Mouse (Mus musculus) liver, embryonic 11.5 days (tissue): ENCODE measurements around the gene Wdr43. TPM values are rescaled to one million over a fixed set of nuclear protein-coding genes. Genes with fewer than 3 reads are reported as not detected.

Experiments used
- ATAC-seq: fragments of 200-750 bp; cut with Nextera tagmentation; replicated peaks from 2 replicates; pipeline ENCODE4 v1.8.0; 2017; ENCODE audit warnings: moderate number of reproducible peaks, mild to moderate bottlenecking, moderate TSS enrichment, moderate library complexity; ENCODE audit not compliant: low FRiP score
- DNase-seq: peaks from one replicate; pipeline ENCODE4 v3.0.0-alpha.2; 2017; ENCODE audit warnings: low spot score
- H3K27ac ChIP-seq: fragments of 300-500 bp; sonication (generic); 2 replicates; pipeline ENCODE4 v1.5.1; 2014; ENCODE audit warnings: mild to moderate bottlenecking, low read depth, low read length, control low read depth
- H3K27me3 ChIP-seq: fragments of 300-500 bp; sonication (generic); replicated peaks from 2 replicates; pipeline ENCODE4 v1.6.1; 2014; ENCODE audit warnings: low read length, mixed read lengths; ENCODE audit not compliant: control insufficient read depth, insufficient read depth
- H3K36me3 ChIP-seq: fragments of 300-500 bp; sonication (generic); 2 replicates; pipeline ENCODE4 v1.6.1; 2014; ENCODE audit warnings: mild to moderate bottlenecking, low read length, moderate library complexity, mixed read lengths; ENCODE audit not compliant: control insufficient read depth, insufficient read depth
- H3K4me1 ChIP-seq: fragments of 300-500 bp; sonication (generic); replicated peaks from 2 replicates; pipeline ENCODE4 v1.6.1; 2014; ENCODE audit warnings: low read length, mixed read lengths; ENCODE audit not compliant: control insufficient read depth, insufficient read depth
- H3K4me2 ChIP-seq: fragments of 300-500 bp; sonication (generic); 2 replicates; pipeline ENCODE4 v1.6.1; 2014; ENCODE audit warnings: mild to moderate bottlenecking, control low read depth, moderate library complexity
- H3K4me3 ChIP-seq: fragments of 300-500 bp; sonication (generic); 2 replicates; pipeline ENCODE4 v1.5.1; 2014; ENCODE audit warnings: low read depth, low read length, control low read depth
- H3K9ac ChIP-seq: fragments of 300-500 bp; sonication (generic); 2 replicates; pipeline ENCODE4 v1.6.1; 2014; ENCODE audit warnings: low read depth, low read length, control low read depth
- H3K9me3 ChIP-seq: fragments of 300-500 bp; sonication (generic); 2 replicates; pipeline ENCODE4 v1.6.1; 2016; ENCODE audit warnings: low read length, inconsistent platforms, mixed read lengths; ENCODE audit not compliant: control insufficient read depth
- WGBS: fragments of 180-500 bp; shearing (Covaris S2); extraction: QIAGEN DNeasy Blood & Tissue Kit; methylation state at CpG from one replicate; pipeline ENCODE4 v1.1.7; 2014; 5-methylcytosine and 5-hydroxymethylcytosine counted together
- polyA plus RNA-seq: library from polyadenylated mRNA; unstranded; fragments of >200 nt; fragmentation: Nextera tagmentation; extraction: Ambion mirVana; gene quantifications from 2 replicates; pipeline ENCODE4 v1.2.1, GENCODE M21; 2014

Wdr43 gene
- polyA plus RNA-seq, 1 experiment from 2014 or later: 140 TPM

DNA sequence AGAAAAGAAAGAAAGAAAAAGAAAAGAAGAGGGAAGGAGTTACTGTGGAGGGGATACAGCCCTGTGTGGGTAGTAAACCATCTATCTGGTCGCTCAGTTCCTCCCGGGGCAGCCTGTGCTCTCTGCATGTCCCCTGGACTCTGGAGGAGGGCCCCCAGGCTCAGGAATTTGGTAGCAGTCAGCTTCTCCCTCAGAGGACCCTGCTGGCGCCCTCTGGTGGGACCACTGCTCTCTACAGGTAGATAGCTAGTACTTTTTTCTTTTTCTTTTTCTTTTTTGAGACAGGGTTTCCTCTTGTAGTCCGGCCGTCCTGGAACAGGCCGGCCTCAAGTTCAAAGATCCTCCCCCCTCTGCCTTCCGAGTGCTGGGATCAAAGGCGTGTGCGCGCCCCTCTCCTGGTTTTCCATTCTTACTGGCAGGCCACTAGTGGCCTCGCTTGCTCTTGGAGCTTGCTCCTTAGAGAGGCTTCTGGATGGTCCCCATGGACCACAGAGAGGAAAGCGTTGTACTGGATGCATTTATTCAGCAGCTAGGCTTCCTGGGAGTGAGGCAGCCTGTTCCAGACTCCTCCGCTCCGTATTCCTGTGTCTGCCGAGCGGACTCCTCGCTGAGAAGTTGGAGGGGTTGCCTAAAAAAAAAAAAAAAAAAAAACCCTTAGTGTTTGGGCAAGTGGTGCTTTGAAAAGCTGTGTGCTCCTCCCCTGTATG is 56.3 kb downstream of the Wdr43 start:
- DNase-seq (no peak), ATAC-seq (no peak)
- no peaks in the 10 kb centered on the region for H3K36me3 ChIP-seq
- H3K4me2 ChIP-seq: no peak overlapping the region
- no peaks in the 10 kb centered on the region for H3K4me1 ChIP-seq
- no peak overlapping the region for H3K9ac ChIP-seq
- H3K4me3 ChIP-seq: no peak overlapping the region
- no peaks in the 10 kb centered on the region for H3K27me3 ChIP-seq
- H3K27ac ChIP-seq: no peak overlapping the region
- 51% methylated on average over 17 of the region's 17 CpGs for WGBS
- H3K9me3 ChIP-seq: no peaks in the 10 kb centered on the region

DNA sequence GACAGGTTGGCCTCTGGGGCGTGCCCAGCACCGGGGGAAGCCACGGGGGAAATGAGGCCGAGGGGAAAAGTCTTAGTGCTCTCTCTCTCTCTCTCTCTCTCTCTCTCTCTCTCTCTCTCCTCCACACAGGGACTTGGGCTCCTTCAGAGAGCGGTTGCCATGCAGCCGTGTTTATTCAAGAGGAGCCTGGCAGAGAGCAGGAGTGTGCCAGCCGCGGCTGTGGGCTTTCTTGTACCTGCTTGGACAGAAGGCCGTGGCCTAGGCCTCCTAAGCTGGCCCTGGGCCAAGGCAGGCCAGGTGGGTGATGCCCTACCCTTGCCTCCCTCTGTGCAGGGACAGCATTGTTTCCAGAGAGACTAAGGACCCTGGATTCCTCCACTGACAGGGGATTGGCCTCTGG is 57.4 kb downstream of the Wdr43 start, which contains the start of gene Togaram2:
Togaram2 (plus strand) TSS at position 170 of the 400 bp plus-strand sequence.
- Histone ChIP-seq H3K9ac (no peak within 1 kb of the TSS), H3K4me2 (no peak within 1 kb of the TSS), H3K27me3 (no peaks in the 10 kb centered on the region), H3K36me3 (no peaks in the 10 kb centered on the region), H3K4me1 (no peaks in the 10 kb centered on the region), H3K4me3 (no peak within 1 kb of the TSS), H3K27ac (no peak within 1 kb of the TSS), H3K9me3 (no peaks in the 10 kb centered on the region)
- no peak for ATAC-seq
- no peak for DNase-seq
- 67% methylated on average over 9 of the region's 9 CpGs for WGBS

DNA sequence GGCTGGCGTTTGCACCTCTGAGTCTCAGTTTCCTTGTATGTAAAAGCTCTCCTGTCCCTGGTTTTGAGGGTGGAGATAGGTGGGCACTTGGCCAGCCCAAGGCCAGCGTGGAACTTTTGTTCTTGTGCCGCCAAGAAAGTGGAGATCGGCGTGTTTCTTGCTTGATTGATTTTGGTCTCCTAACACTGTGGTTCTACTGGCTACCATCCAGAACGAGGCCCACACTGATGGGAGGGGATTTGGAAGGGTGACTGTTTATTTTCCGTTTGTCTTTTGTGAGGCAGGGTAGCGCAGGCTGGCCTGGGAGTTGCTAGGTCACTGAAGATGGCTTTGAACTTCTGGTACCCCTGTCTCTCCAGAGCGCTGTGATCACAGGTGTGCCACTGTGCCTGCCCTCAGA is 58.2 kb downstream of the Wdr43 start:
- Histone ChIP-seq H3K27me3 (no peaks in the 10 kb centered on the region), H3K27ac (no peak overlapping the region), H3K9me3 (no peaks in the 10 kb centered on the region), H3K4me2 (no peak overlapping the region), H3K36me3 (no peaks in the 10 kb centered on the region), H3K4me1 (no peaks in the 10 kb centered on the region), H3K4me3 (no peak overlapping the region), H3K9ac (no peak overlapping the region)
- DNase-seq (no peak), ATAC-seq (no peak)
- WGBS: 71% methylated on average over 9 of the region's 9 CpGs

DNA sequence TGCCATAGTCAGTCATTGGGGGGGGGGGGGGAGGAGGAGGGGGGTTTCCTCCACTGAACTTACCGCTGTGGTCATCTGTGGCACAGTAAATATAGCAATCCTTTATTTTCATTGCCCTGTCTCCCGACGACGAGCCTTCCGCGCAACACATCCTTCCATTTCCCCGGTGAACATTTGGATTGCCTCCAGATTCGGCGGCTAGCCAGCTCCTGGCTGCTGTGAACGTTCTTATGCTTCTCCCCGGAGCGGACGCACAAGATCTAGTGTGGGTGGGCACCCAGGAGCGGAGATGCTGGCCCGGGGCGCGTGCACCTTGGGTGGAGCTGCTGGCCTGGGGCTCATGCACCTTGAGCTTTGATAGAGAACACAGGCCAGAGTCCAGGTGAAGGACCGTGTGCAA is 59.2 kb downstream of the Wdr43 start:
- no peak for ATAC-seq
- Histone ChIP-seq H3K9me3 (no peaks in the 10 kb centered on the region), H3K36me3 (no peaks in the 10 kb centered on the region), H3K4me1 (no peaks in the 10 kb centered on the region), H3K27me3 (no peaks in the 10 kb centered on the region), H3K4me2 (no peak overlapping the region), H3K9ac (no peak overlapping the region), H3K27ac (no peak overlapping the region), H3K4me3 (no peak overlapping the region)
- DNase-seq: no peak
- 85% methylated on average over 18 of the region's 18 CpGs for whole genome bisulfite sequencing

DNA sequence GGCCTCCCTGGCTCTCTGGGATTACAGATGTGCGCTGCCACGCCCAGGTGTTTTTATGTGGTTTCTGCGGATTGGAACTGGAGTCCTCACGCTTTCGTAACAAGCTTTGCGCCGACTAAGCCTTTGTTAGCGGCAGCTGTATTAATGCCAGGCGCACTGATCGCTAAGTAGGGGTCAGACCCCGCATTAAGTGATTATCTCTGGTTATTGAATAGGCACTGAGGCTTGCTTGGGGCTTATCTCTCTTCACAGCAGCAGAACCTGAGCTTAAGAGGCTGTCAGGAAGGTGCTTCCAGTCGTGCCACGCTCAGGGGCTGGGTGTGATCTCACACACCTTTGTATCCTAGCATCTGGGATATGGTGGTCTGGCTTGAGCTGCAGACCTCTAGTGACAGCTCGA is 66.0 kb downstream of the Wdr43 start:
- ATAC-seq: no peak
- no peak overlapping the region for H3K9ac ChIP-seq
- DNase-seq: no peak
- no peak overlapping the region for H3K27ac ChIP-seq
- no peaks in the 10 kb centered on the region for H3K27me3 ChIP-seq
- WGBS: 72% methylated on average over 14 of the region's 14 CpGs
- no peaks in the 10 kb centered on the region for H3K9me3 ChIP-seq
- no peaks in the 10 kb centered on the region for H3K36me3 ChIP-seq
- H3K4me3 ChIP-seq: no peak overlapping the region
- H3K4me2 ChIP-seq: no peak overlapping the region
- H3K4me1 ChIP-seq: no peaks in the 10 kb centered on the region

DNA sequence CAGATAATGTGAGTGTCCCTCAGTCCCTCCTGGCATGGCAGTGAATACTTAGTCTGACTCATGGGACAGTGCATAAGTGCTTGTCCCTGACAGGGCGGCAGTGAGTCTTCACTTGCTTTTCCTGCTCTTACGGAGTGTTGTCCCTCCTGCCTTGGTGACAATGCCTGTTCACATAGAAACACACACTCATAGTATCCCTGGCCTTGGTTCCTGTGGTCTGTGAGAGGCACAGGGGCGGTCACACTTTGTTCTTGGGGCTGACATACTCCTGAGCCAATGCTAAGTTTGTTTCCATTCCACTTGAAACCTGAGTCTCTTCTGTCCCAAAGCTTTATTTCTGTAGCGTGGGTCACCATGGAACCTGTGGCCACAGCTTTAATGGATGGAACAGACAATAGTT is 66.7 kb downstream of the Wdr43 start:
- H3K36me3 ChIP-seq: no peaks in the 10 kb centered on the region
- H3K27me3 ChIP-seq: no peaks in the 10 kb centered on the region
- H3K27ac ChIP-seq: no peak overlapping the region
- ATAC-seq (no peak), DNase-seq (no peak)
- 82% methylated on average over 4 of the region's 4 CpGs for WGBS
- H3K4me1 ChIP-seq: no peaks in the 10 kb centered on the region
- H3K4me3 ChIP-seq: no peak overlapping the region
- H3K4me2 ChIP-seq: no peak overlapping the region
- no peaks in the 10 kb centered on the region for H3K9me3 ChIP-seq
- H3K9ac ChIP-seq: no peak overlapping the region

DNA sequence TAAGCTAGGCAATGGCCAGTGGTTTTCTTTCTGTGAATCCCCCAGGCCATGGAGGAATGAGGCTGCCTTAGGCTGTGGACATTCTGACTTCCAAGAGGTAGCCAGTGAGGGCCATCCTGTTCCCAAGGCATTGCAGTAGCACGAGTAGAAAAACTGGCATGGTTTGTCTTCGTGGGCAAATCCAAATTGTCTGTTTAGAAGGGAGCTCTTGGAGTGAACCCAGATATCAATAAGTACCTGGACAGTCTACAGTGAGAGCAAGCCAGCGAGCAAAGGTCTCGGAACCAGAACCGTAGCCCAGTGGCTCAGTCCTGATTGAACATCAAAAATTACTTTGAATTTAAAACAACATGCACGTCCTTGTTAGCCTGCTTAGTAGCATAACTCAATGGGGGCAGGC is 67.6 kb downstream of the Wdr43 start:
- Histone ChIP-seq H3K36me3 (no peaks in the 10 kb centered on the region), H3K27ac (no peak overlapping the region), H3K27me3 (no peaks in the 10 kb centered on the region), H3K9ac (no peak overlapping the region), H3K4me2 (no peak overlapping the region), H3K9me3 (no peaks in the 10 kb centered on the region), H3K4me3 (no peak overlapping the region), H3K4me1 (no peaks in the 10 kb centered on the region)
- ATAC-seq (no peak), DNase-seq (no peak)
- WGBS: 86% methylated on average over 6 of the region's 6 CpGs

DNA sequence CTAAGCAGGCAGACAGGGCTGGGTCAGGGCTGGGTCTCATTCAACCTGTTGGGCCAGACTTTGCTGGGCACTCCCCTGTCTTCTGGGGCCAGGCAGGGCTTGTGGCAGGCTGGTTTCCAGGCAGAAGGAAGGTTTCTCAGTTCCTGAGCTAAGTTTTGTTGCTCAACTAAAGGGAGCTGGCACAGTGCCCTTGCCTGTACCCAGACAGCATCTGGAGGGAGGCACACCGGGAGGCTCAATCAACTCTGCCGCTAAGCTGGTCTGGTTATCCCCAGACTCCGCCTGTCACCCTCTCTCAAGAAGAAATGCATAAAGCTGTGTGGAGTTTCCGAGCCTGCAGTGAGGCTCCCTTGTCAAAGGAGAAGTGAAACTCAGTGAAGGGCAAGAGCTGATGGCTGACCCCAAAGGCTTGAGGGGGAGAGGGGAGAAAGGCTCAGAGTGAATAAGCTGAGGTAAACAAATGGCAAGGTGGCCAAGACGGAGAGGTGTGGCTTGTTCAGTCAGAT is 68.5 kb downstream of the Wdr43 start:
- H3K9me3 ChIP-seq: no peaks in the 10 kb centered on the region
- no peak overlapping the region for H3K4me2 ChIP-seq
- no peak overlapping the region for H3K4me3 ChIP-seq
- DNase-seq (no peak), ATAC-seq (no peak)
- H3K27me3 ChIP-seq: no peaks in the 10 kb centered on the region
- H3K9ac ChIP-seq: no peak overlapping the region
- no peaks in the 10 kb centered on the region for H3K4me1 ChIP-seq
- WGBS: 63% methylated on average over 5 of the region's 5 CpGs
- H3K27ac ChIP-seq: no peak overlapping the region
- no peaks in the 10 kb centered on the region for H3K36me3 ChIP-seq

DNA sequence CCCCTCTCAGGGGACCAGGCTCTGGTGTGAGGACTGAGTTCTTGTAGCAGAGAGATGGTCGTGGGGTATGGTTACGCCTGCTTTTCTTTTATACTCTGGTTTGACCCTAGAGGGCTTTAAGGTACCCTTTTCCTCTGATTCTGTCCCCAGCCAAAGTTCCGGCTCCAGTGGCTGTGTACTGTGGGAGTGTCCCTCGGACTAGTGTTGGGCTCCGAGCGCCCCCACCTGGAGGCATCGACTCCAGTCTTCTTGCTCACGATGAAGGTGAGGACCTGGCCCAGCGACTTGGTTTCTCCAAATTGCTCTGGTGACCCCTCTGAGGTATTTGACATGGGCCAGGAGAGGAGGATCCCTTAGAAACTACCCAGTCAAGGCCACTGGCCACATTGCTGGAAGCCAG is 71.7 kb downstream of the Wdr43 start:
- Histone ChIP-seq H3K4me2 (no peak overlapping the region), H3K27ac (no peak overlapping the region), H3K36me3 (no peaks in the 10 kb centered on the region), H3K4me3 (no peak overlapping the region), H3K9me3 (no peaks in the 10 kb centered on the region), H3K27me3 (no peaks in the 10 kb centered on the region), H3K9ac (no peak overlapping the region), H3K4me1 (no peaks in the 10 kb centered on the region)
- no peak for ATAC-seq
- no peak for DNase-seq
- WGBS: 58% methylated on average over 9 of the region's 9 CpGs
